Mouse (Mus musculus): ENCODE results near the gene Gpc3. TPM values are rescaled to one million over a fixed set of nuclear protein-coding genes. Genes with fewer than 3 reads are reported as not detected.

The Gpc3 gene
- polyA plus RNA-seq, 2 experiments, result 730 to 985 TPM

DNA sequence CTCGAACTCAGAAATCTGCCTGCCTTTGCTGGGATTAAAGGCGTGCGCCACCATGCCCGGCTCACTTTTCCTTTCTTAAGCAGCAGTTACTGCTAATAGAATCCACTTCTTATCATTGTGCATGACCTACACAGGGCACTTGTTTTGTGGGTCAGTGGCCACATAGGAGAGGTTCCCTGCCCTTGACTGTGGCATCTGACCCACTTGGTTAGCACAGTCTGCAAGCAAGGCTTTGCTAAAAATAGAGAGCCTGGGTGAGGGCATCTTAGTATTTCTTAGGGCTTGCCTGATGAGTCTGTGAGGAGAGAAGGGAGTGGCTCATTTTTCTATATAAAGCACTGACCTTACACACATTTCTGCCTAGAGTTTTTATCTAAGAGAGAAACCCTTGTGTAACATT lies 376.3 kb downstream of the Gpc3 start:
- no peak for DNase-seq (ENCODE audit: low spot score)
- no peaks in the 10 kb centered on the region; the same call in 1 of the 2 replicates for H3K4me1 ChIP-seq (ENCODE audit: control insufficient read depth, insufficient read depth, low read length)
- ATAC-seq (ENCODE audit: low FRiP score, low read depth), result no peak
- TF ChIP-seq POLR2A (IDR thresholded peaks at IDR 0.05; ENCODE audit: borderline replicate concordance, extremely low read depth, insufficient read depth, insufficient read length), result no peak
- H3K4me3 ChIP-seq (replicated peaks; ENCODE audit: low read length), result no peak overlapping the region
- H3K36me3 ChIP-seq (ENCODE audit: control insufficient read depth, insufficient read depth, low read length), result no peaks in the 10 kb centered on the region
- H3K9me3 ChIP-seq (ENCODE audit: control insufficient read depth, low read length), result no peaks in the 10 kb centered on the region
- H3K9ac ChIP-seq (ENCODE audit: low read depth, low read length, severe bottlenecking), result no peak overlapping the region
- 89% methylated on average over 4 of the region's 4 CpGs for WGBS
- H3K27ac ChIP-seq (replicated peaks; ENCODE audit: low read depth, low read length), result no peak overlapping the region
- no peaks in the 10 kb centered on the region for H3K27me3 ChIP-seq (ENCODE audit: control insufficient read depth, insufficient read depth, low read length)
- no peak overlapping the region for H3K4me2 ChIP-seq (replicated peaks; ENCODE audit: low read depth, low read length, severe bottlenecking)

DNA sequence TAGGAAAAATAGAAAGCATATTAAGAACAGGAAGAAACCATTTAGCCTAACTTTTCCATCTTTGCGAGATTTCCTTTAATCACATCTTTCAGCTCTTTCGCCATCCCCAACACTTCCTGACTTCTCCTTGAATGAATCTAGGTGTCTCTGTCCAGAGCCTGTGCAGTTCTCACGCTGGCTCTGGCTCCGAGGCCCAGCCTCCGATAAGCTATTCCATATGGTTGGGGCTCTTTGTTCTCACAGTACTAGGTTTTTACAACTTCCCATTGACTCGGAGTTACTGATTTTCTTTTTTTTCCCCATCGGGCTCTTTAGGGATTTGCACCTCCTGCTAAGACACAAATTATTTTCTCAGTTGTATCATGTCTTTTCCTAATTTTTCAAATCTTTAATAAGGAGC lies 381.8 kb downstream of the Gpc3 start:
- peak; percentile 51 for DNase-seq (ENCODE audit: low spot score)
- H3K4me2 ChIP-seq (replicated peaks; ENCODE audit: low read depth, low read length, severe bottlenecking), result no peak overlapping the region
- H3K9me3 ChIP-seq (ENCODE audit: control insufficient read depth, low read length), result no peaks in the 10 kb centered on the region
- no peak overlapping the region for H3K4me3 ChIP-seq (replicated peaks; ENCODE audit: low read length)
- peak; percentile 85; the same call in 1 of the 2 replicates for ATAC-seq (ENCODE audit: low FRiP score, low read depth)
- H3K4me1 ChIP-seq (ENCODE audit: control insufficient read depth, insufficient read depth, low read length), result peaks cover 2% of the 10 kb centered on the region; the same call in 1 of the 2 replicates
- H3K27me3 ChIP-seq (ENCODE audit: control insufficient read depth, insufficient read depth, low read length), result no peaks in the 10 kb centered on the region
- H3K36me3 ChIP-seq (ENCODE audit: control insufficient read depth, insufficient read depth, low read length), result no peaks in the 10 kb centered on the region
- 33% methylated on average over 7 of the region's 7 CpGs for WGBS
- 0 out of 2 replicates have a peak overlapping the region, but pooled peaks have one; percentile 14 for H3K27ac ChIP-seq (replicated peaks; ENCODE audit: low read depth, low read length)
- TF ChIP-seq POLR2A (IDR thresholded peaks at IDR 0.05; ENCODE audit: borderline replicate concordance, extremely low read depth, insufficient read depth, insufficient read length), result no peak
- no peak overlapping the region for H3K9ac ChIP-seq (ENCODE audit: low read depth, low read length, severe bottlenecking)

DNA sequence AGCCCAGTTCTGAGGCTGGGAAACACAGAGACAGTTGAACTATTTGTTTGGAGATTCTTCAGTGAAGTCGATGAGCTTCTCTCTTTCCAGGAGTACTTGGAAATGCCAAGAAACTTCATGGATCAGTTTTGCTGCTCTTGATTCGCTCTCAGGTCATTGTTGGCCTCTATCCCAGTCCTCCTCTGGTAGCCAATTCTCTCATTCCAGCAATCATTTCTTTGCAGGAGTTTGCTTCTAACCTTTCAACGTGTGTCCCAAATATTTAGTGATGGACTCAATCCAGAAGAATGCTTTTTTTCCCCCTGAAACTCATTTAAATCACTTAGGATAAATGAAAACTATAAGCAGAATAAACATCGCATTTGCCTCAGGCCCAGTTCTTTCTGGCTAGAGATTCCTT lies 383.0 kb downstream of the Gpc3 start:
- Histone ChIP-seq H3K27me3 (ENCODE audit: control insufficient read depth, insufficient read depth, low read length) (no peaks in the 10 kb centered on the region), H3K36me3 (ENCODE audit: control insufficient read depth, insufficient read depth, low read length) (no peaks in the 10 kb centered on the region), H3K4me3 (replicated peaks; ENCODE audit: low read length) (no peak overlapping the region), H3K4me2 (replicated peaks; ENCODE audit: low read depth, low read length, severe bottlenecking) (no peak overlapping the region), H3K9me3 (ENCODE audit: control insufficient read depth, low read length) (no peaks in the 10 kb centered on the region), H3K9ac (ENCODE audit: low read depth, low read length, severe bottlenecking) (no peak overlapping the region), H3K27ac (replicated peaks; ENCODE audit: low read depth, low read length) (peak overlapping the region; percentile 6; the same call in 1 of the 2 replicates), H3K4me1 (ENCODE audit: control insufficient read depth, insufficient read depth, low read length) (peaks cover 2% of the 10 kb centered on the region; the same call in 1 of the 2 replicates)
- no peak for ATAC-seq (ENCODE audit: low FRiP score, low read depth)
- peak; percentile 76 for DNase-seq (ENCODE audit: low spot score)
- TF ChIP-seq POLR2A (IDR thresholded peaks at IDR 0.05; ENCODE audit: borderline replicate concordance, extremely low read depth, insufficient read depth, insufficient read length), result no peak
- 63% methylated on average over 4 of the region's 4 CpGs for WGBS

MicroRNA genes within 50 kb of the gene (microRNA counts, 519-probe panel; counts per million panel counts)
- microRNA mmu-miR-717, result 2,093 counts per million, percentile 30 among the panel's probes with 10 or more counts

Small RNA genes within 50 kb of the gene (microRNA-seq; reads per million reads assigned to microRNA genes)
- gene Mir6384, result not detected
- gene Mir717, result not detected

Other genes starting within 250 kb of the Gpc3 start
- gene Ccdc160, start 177.2 kb upstream of the Gpc3 start, polyA plus RNA-seq (2012; rRNA removed), result 0.10 and 0.25 TPM in 2 replicates
- gene Ccdc160, start 177.2 kb upstream of the Gpc3 start, polyA plus RNA-seq (2014; fragmentation: Nextera tagmentation; extraction: Ambion mirVana), result 0.23 and 0.43 TPM in 2 replicates